Mouse (Mus musculus) neural tube, embryonic 12.5 days (tissue): Measurements from ENCODE around the gene Kcnj4. TPM values are rescaled to one million over a fixed set of nuclear protein-coding genes. Genes with fewer than 3 reads are reported as not detected.

Experiments used
- ATAC-seq: fragments of 200-750 bp; cut with Nextera tagmentation; 2 replicates; pipeline ENCODE4 v1.8.0; 2017; ENCODE audit warnings: low read depth, mild to moderate bottlenecking, moderate TSS enrichment, moderate library complexity; ENCODE audit not compliant: low FRiP score
- H3K27ac ChIP-seq: fragments of 300-500 bp; sonication (generic); 2 replicates; pipeline ENCODE4 v1.5.1; 2016
- H3K27me3 ChIP-seq: fragments of 300-500 bp; sonication (generic); replicated peaks from 2 replicates; pipeline ENCODE4 v1.6.1; 2016; ENCODE audit warnings: mild to moderate bottlenecking
- H3K36me3 ChIP-seq: fragments of 300-500 bp; sonication (generic); 2 replicates; pipeline ENCODE4 v1.6.1; 2016; ENCODE audit warnings: mild to moderate bottlenecking
- H3K4me1 ChIP-seq: fragments of 300-500 bp; sonication (generic); 2 replicates; pipeline ENCODE4 v1.6.1; 2016
- H3K4me2 ChIP-seq: fragments of 300-500 bp; sonication (generic); replicated peaks from 2 replicates; pipeline ENCODE4 v1.6.1; 2016; ENCODE audit warnings: mild to moderate bottlenecking
- H3K4me3 ChIP-seq: fragments of 300-500 bp; sonication (generic); 2 replicates; pipeline ENCODE4 v1.5.1; 2016
- H3K9ac ChIP-seq: fragments of 300-500 bp; sonication (generic); 2 replicates; pipeline ENCODE4 v1.6.1; 2016; ENCODE audit warnings: mild to moderate bottlenecking
- H3K9me3 ChIP-seq: fragments of 300-500 bp; sonication (generic); 2 replicates; pipeline ENCODE4 v1.6.1; 2016; ENCODE audit warnings: mild to moderate bottlenecking
- WGBS: fragments of 180-500 bp; shearing (Covaris S2); methylation state at CpG from one replicate; pipeline ENCODE4 v1.1.7; 2016; 5-methylcytosine and 5-hydroxymethylcytosine counted together
- polyA plus RNA-seq: library from polyadenylated mRNA; unstranded; fragments of >200 nt; fragmentation: Nextera tagmentation; extraction: Ambion mirVana; gene quantifications from 2 replicates; pipeline ENCODE4 v1.2.1, GENCODE M21; 2016

The Kcnj4 gene
- polyA plus RNA-seq, 1 experiment from 2014 or later: not detected

DNA sequence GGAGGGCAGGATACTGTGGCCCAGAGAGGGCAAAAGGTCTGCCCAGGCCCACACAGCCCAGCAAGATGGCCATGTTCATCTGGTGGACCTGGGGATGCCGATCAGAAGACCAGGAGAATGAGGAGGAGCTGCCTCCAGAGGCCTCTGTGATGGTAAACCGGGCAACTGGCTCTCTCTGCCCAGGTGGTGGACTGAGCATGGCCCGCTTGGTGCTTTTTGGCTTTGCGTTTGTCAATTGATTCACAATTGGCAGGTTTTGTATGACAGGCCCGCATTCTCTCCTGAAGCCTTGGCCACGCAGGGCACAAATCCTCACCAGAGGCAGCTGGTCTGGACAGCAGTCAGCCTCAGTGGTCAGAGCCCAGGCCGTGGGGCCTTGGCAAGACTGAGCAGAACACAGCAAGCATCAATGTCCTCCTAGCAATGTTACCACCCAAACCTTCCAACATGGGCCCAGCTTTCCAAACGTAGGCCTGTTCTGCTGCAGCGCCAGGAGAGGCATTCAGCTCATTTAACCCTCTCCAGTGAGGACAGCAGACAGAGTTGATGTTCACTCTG lies 62.0 kb downstream of the Kcnj4 start:
- Histone ChIP-seq H3K36me3 (peaks cover 8% of the 10 kb centered on the region), H3K9ac (no peak overlapping the region), H3K4me1 (peaks cover 36% of the 10 kb centered on the region), H3K4me2 (no peak overlapping the region; the same call in 1 of the 2 replicates), H3K27ac (no peak overlapping the region), H3K9me3 (no peaks in the 10 kb centered on the region), H3K4me3 (no peak overlapping the region), H3K27me3 (no peaks in the 10 kb centered on the region)
- ATAC-seq: no peak
- WGBS: 85% methylated on average over 9 of the region's 9 CpGs

- no peaks in the 10 kb centered on the region for H3K27me3 ChIP-seq
- peak overlapping the region; percentile 99 for H3K9ac ChIP-seq
- H3K4me1 ChIP-seq: peaks cover 45% of the 10 kb centered on the region
- 3% methylated on average over 6 of the region's 6 CpGs for WGBS
- H3K9me3 ChIP-seq: no peaks in the 10 kb centered on the region
- peak overlapping the region; percentile 97 for H3K27ac ChIP-seq
- peaks cover 17% of the 10 kb centered on the region for H3K36me3 ChIP-seq
- H3K4me2 ChIP-seq: peak overlapping the region; percentile 81
- H3K4me3 ChIP-seq: peak overlapping the region; percentile 97
- peak; percentile 11; the same call in 1 of the 2 replicates for ATAC-seq
Measured at GRCm38 (mm10) chr15:79442257-79442611, 62.8 kb downstream of the Kcnj4 start.

- H3K9me3 ChIP-seq: no peaks in the 10 kb centered on the region
- ATAC-seq: peak; percentile 77
- H3K4me3 ChIP-seq: peak overlapping the region; percentile 97
- H3K27ac ChIP-seq: peak overlapping the region; percentile 97
- peaks cover 23% of the 10 kb centered on the region for H3K36me3 ChIP-seq
- H3K4me1 ChIP-seq: peaks cover 50% of the 10 kb centered on the region
- 1% methylated on average over 100 of the region's 107 CpGs for WGBS
- H3K9ac ChIP-seq: peak overlapping the region; percentile 99
- peak overlapping the region; percentile 81 for H3K4me2 ChIP-seq
- H3K27me3 ChIP-seq: no peaks in the 10 kb centered on the region
Measured at GRCm38 (mm10) chr15:79441331-79442256, 63.4 kb downstream of the Kcnj4 start.

DNA sequence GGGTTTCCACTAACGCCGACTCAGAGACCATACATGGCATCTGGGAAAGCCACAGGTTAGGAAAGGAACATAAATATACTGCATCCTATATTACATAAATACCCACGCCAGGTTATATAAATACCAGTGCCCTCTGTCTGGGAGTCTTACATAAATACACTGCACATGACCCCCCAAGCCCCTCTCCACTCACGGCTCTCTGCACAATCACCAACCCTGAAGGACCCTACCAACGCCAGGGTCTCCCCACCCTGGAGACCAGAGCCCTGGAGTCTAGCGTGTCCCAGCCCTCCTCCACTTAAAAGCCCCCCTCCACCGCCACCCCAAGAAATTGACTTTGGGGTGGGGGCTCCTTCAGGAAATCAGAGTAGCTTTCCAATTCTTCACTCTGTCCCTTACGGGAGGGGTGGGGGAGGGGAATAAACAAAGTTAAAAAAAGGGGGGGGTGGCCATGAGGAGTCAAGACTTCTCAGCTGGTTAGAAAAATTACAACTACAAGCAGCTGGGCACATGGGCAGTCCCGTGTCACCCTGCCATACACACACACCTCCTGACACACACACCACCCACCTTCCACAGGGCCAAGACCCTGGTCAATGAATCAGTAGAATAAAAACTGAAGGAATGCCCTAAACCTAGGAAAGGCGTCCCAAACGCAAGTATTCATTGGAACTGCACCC lies 64.2 kb downstream of the Kcnj4 start:
- Histone ChIP-seq H3K9me3 (no peaks in the 10 kb centered on the region), H3K27ac (peak overlapping the region; percentile 97), H3K9ac (peak overlapping the region; percentile 99), H3K36me3 (peaks cover 31% of the 10 kb centered on the region), H3K4me1 (peaks cover 58% of the 10 kb centered on the region), H3K27me3 (no peaks in the 10 kb centered on the region), H3K4me2 (peak overlapping the region; percentile 81), H3K4me3 (peak overlapping the region; percentile 97)
- WGBS: 21% methylated on average over 11 of the region's 11 CpGs
- ATAC-seq: peak; percentile 51

DNA sequence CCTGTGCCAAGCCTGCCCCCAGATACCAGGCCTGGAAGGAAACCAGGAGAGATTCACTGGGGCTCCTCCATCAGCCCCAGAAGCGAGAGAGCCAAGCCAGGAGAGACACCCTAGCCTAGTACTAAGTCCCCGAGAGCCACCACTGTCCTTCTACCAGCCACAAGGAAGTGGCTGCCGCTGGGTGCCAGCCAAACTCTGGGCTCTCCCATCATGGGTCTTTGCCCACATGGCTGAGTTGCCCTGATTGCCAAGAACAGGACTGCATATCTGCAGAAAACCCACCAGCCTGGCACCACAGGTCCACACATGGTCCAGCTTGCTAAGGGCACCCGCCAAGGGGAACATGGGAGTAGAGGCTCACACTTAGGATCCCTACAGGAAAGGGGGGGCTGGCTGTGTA lies 64.8 kb downstream of the Kcnj4 start:
- no peak for ATAC-seq
- WGBS: 80% methylated on average over 4 of the region's 4 CpGs
- Histone ChIP-seq H3K27ac (no peak overlapping the region), H3K4me3 (peak overlapping the region; percentile 97), H3K9ac (peak overlapping the region; percentile 99), H3K36me3 (peaks cover 37% of the 10 kb centered on the region), H3K27me3 (no peaks in the 10 kb centered on the region), H3K4me2 (peak overlapping the region; percentile 81), H3K4me1 (peaks cover 61% of the 10 kb centered on the region), H3K9me3 (no peaks in the 10 kb centered on the region)

DNA sequence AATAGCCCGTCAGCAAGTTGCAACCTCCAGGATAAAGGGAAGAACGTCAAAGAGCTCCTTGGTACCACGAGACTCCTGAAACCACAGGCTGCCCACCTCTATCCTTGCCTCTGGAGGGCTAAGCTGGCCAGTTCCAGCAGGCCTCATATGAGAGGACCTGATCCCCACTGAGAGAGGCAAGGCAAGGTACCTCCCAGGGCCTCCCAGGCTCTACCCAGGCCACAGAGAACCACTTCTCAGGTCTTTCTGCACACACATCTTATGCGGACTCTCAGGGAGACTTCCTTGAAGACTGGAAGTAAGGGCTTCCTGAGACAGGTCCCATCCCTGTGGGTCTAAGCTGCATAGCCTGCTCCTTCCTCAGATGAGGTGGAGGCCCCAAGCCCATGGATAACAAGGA lies 65.7 kb downstream of the Kcnj4 start:
- Histone ChIP-seq H3K9ac (peak overlapping the region; percentile 99), H3K9me3 (no peaks in the 10 kb centered on the region), H3K4me3 (peak overlapping the region; percentile 2; the same call in 1 of the 2 replicates), H3K27me3 (no peaks in the 10 kb centered on the region), H3K4me2 (peak overlapping the region; percentile 81), H3K36me3 (peaks cover 45% of the 10 kb centered on the region), H3K4me1 (peaks cover 61% of the 10 kb centered on the region), H3K27ac (no peak overlapping the region)
- no peak for ATAC-seq
- 73% methylated on average over 4 of the region's 4 CpGs for WGBS

DNA sequence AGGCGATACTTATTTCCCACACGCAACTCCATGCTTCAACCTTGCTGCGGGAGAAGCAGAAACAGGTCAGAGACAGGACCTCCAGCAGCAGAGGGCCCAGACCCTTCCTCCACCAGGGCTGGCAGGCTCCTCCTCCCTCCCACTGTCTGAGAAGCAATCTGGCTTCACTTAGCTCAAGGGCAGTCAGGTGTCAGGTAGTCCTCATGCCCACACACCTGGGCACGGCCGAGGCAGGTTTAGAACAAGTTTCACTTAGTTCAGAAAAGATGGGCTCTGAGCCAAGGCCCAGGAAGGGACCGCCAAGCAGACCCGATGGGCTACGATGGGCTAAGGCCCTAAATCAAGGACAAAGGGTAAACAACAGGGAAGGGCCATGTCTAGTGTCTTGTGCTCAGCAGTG lies 66.2 kb downstream of the Kcnj4 start:
- no peak for ATAC-seq
- 73% methylated on average over 8 of the region's 8 CpGs for WGBS
- Histone ChIP-seq H3K4me3 (no peak overlapping the region; the same call in 1 of the 2 replicates), H3K27me3 (no peaks in the 10 kb centered on the region), H3K9me3 (no peaks in the 10 kb centered on the region), H3K4me1 (peaks cover 61% of the 10 kb centered on the region), H3K4me2 (peak overlapping the region; percentile 81), H3K36me3 (peaks cover 51% of the 10 kb centered on the region), H3K27ac (no peak overlapping the region), H3K9ac (peak overlapping the region; percentile 99)

DNA sequence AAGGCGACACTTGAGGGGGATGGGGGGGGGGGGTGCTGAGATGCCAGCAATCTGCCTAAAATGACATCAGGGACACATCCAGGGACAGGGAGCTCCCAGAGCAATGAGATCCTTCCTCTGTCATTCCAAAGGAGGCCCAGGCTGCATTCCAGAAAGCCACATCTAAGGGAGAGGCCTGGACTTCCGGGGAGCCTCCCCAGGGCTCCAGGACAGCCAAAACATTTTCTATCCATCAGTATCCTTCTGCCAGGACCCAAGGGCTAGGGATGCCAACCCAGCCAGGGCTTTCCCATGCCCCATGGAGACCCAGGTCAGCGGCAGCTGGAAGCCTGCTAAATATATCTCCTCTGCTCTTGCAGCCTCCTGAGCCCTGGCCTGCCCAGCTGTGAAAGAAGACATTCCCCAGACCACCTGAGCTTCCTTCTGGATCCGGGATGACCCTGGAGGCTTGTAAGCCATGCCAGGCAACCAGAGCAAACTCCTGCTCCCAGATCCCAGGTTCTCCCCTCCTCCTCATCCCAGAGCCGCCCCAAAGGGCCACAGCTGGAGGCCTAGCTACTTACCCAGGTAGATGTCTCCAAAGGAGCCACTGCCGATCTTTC lies 66.7 kb downstream of the Kcnj4 start:
- H3K4me3 ChIP-seq: no peak overlapping the region
- H3K36me3 ChIP-seq: peaks cover 54% of the 10 kb centered on the region
- no peaks in the 10 kb centered on the region for H3K27me3 ChIP-seq
- peak overlapping the region; percentile 40; the same call in 1 of the 2 replicates for H3K9ac ChIP-seq
- H3K27ac ChIP-seq: no peak overlapping the region
- peak overlapping the region; percentile 81 for H3K4me2 ChIP-seq
- WGBS: 88% methylated on average over 6 of the region's 6 CpGs
- no peaks in the 10 kb centered on the region for H3K9me3 ChIP-seq
- H3K4me1 ChIP-seq: peaks cover 61% of the 10 kb centered on the region
- no peak for ATAC-seq

DNA sequence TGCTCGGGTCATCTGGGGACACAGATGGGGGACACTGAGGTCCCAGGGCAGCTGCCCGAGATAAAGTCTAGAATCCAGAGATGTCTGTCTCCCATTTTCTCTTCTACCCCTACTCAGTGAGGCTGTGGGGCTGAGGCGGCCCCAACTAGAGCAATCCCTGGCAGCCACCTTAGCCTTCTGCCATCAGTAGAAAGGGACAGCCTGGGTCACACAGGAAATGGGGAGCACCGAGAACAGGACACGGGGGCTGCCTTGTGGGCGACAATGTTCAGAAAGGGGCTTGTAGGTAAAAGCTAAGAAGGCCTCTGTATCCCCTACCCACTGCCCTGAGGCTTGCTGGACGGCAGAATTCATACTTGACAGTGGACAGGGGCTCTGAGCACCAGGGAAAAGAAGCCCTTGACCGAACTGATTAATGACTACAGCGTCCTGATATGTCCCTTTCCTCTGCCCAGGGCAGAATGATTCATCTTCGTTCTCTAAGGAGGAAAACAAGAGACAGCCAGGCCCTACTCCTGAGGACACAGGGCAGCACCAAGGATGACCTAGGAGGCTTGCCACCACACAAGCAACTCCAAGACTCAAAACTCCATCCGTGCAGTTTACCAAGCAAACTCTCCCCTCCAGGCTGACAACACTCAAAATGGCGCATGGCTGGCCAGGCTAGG lies 67.4 kb downstream of the Kcnj4 start:
- Histone ChIP-seq H3K4me2 (peak overlapping the region; percentile 81; the same call in 1 of the 2 replicates), H3K4me1 (peaks cover 58% of the 10 kb centered on the region), H3K9ac (0 out of 2 replicates have a peak overlapping the region, but pooled peaks have one; percentile 17), H3K4me3 (no peak overlapping the region), H3K27me3 (no peaks in the 10 kb centered on the region), H3K27ac (no peak overlapping the region), H3K36me3 (peaks cover 61% of the 10 kb centered on the region), H3K9me3 (no peaks in the 10 kb centered on the region)
- no peak for ATAC-seq
- 92% methylated on average over 12 of the region's 12 CpGs for WGBS

DNA sequence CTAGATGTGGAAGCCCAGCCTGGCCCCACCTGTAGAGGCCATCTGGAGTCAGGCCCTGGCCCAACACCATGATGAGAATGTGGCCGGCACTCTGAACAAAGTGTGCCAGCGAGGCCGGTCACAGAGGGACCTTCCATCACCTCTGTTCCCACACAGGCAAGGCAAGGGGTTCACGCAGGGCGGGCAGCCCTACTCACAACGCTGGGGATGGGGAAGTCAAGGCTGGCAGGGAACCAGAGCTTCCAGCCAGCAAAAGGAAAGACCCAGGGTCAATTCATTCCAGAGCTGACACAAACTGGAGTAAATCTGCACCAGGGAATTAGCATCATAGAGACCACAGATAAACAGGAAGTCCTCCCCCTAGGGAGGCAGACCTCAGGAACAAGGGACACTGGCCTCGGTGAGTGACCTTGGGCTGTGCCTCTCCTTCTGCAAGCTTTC lies 68.5 kb downstream of the Kcnj4 start:
- no peak overlapping the region for H3K27ac ChIP-seq
- H3K27me3 ChIP-seq: no peaks in the 10 kb centered on the region
- no peak overlapping the region for H3K9ac ChIP-seq
- H3K36me3 ChIP-seq: peaks cover 73% of the 10 kb centered on the region
- no peaks in the 10 kb centered on the region for H3K9me3 ChIP-seq
- H3K4me3 ChIP-seq: no peak overlapping the region
- no peak for ATAC-seq
- 69% methylated on average over 7 of the region's 7 CpGs for WGBS
- H3K4me2 ChIP-seq: 0 out of 2 replicates have a peak overlapping the region, but pooled peaks have one; percentile 4
- H3K4me1 ChIP-seq: peaks cover 55% of the 10 kb centered on the region

DNA sequence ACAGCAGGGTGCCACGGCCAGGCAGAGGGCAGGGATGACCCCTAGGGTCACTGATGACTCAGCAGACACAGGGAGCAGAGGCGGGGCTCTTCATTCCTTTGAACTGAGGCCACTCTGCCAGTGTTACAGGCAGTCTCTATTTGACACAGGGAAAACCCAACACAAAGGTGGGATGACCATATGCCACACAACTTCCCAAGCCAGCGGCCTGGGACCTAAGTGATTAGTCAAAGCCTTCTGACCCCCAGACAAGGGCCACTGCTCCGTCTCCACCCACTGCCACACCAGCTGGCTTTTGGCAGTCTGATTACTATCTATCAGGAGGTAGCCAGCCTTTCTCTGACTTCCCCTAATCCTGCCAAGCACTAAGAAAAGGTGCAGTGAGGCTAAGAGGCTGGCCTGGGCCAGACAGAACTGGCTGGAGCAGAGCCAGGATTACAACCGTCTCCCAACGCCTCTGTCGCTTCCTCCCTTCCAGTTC lies 69.8 kb downstream of the Kcnj4 start:
- H3K27me3 ChIP-seq: no peaks in the 10 kb centered on the region
- WGBS: 44% methylated on average over 7 of the region's 7 CpGs
- H3K9ac ChIP-seq: no peak overlapping the region
- no peak overlapping the region for H3K27ac ChIP-seq
- peaks cover 50% of the 10 kb centered on the region for H3K4me1 ChIP-seq
- no peak overlapping the region for H3K4me3 ChIP-seq
- ATAC-seq: no peak
- no peak overlapping the region for H3K4me2 ChIP-seq
- H3K36me3 ChIP-seq: peaks cover 85% of the 10 kb centered on the region
- H3K9me3 ChIP-seq: no peaks in the 10 kb centered on the region
